Mouse (Mus musculus): ENCODE data around the gene 9230112D13Rik. TPM values are rescaled to one million over a fixed set of nuclear protein-coding genes. Genes with fewer than 3 reads are reported as not detected.

The 9230112D13Rik gene
- polyA plus RNA-seq, 1 experiment from 2014 or later, result not detected

- DNase-seq (ENCODE audit: low spot score) (no peak), ATAC-seq (replicated peaks; ENCODE audit: low FRiP score) (no peak)
- Histone ChIP-seq H3K4me1 (replicated peaks; ENCODE audit: control insufficient read depth, insufficient read depth, low read length) (peaks cover 6% of the 10 kb centered on the region), H3K9ac (ENCODE audit: low read length) (no peak overlapping the region), H3K4me2 (ENCODE audit: low read depth, low read length, severe bottlenecking) (no peak overlapping the region), H3K27me3 (ENCODE audit: control insufficient read depth, insufficient read depth, low read length) (no peaks in the 10 kb centered on the region), H3K4me3 (ENCODE audit: low read depth, low read length) (no peak overlapping the region), H3K9me3 (ENCODE audit: control insufficient read depth, low read length) (no peaks in the 10 kb centered on the region), H3K36me3 (ENCODE audit: control insufficient read depth, insufficient read depth, low read length) (no peaks in the 10 kb centered on the region), H3K27ac (ENCODE audit: low read depth, low read length) (no peak overlapping the region)
- WGBS, result 67% methylated on average over 7 of the region's 7 CpGs
Observed at GRCm38 (mm10) chr14:34508842-34509439, 13.7 kb downstream of the 9230112D13Rik start.

DNA sequence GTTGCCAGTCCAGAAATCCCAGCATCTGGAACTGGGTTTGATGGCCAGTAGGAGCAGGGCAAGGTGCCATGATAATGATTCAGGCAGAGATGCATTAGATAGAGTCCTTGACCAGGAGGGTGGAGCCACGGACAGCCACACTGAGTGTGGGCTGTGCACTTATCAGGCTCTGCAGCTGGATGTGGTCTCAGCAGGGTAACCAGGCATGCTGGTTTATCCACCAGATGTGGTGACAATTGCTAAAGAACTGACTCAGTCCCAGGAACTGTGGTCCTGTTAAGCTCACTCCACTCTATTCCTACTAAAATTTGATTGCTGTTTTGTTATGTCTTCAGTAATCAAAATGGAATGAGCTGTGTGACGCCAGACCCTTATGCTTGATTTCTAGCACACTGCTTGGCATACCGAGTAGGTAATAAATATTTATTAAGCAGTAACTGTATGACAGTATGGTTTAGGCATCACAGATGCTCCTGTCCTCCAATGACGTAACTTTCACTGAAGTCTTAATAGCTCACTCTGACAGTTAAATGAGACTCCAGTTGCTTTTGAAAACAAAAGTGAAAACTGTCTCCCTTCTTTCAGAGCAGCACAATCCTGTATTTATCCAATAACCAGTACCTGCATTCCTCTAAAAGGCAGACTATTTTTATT, 14.3 kb downstream of the 9230112D13Rik start:
- peaks cover 8% of the 10 kb centered on the region for H3K4me1 ChIP-seq (replicated peaks; ENCODE audit: control insufficient read depth, insufficient read depth, low read length)
- H3K4me3 ChIP-seq (ENCODE audit: low read depth, low read length), result no peak overlapping the region
- no peak overlapping the region for H3K4me2 ChIP-seq (ENCODE audit: low read depth, low read length, severe bottlenecking)
- 66% methylated on average over 4 of the region's 4 CpGs for WGBS
- DNase-seq (ENCODE audit: low spot score), result no peak
- H3K9me3 ChIP-seq (ENCODE audit: control insufficient read depth, low read length), result no peaks in the 10 kb centered on the region
- peak overlapping the region; percentile 31; the same call in 1 of the 2 replicates for H3K27ac ChIP-seq (ENCODE audit: low read depth, low read length)
- no peaks in the 10 kb centered on the region for H3K27me3 ChIP-seq (ENCODE audit: control insufficient read depth, insufficient read depth, low read length)
- ATAC-seq (replicated peaks; ENCODE audit: low FRiP score), result 0 out of 2 replicates have a peak, but pooled peaks have one; percentile 40
- no peaks in the 10 kb centered on the region for H3K36me3 ChIP-seq (ENCODE audit: control insufficient read depth, insufficient read depth, low read length)
- H3K9ac ChIP-seq (ENCODE audit: low read length), result no peak overlapping the region

DNA sequence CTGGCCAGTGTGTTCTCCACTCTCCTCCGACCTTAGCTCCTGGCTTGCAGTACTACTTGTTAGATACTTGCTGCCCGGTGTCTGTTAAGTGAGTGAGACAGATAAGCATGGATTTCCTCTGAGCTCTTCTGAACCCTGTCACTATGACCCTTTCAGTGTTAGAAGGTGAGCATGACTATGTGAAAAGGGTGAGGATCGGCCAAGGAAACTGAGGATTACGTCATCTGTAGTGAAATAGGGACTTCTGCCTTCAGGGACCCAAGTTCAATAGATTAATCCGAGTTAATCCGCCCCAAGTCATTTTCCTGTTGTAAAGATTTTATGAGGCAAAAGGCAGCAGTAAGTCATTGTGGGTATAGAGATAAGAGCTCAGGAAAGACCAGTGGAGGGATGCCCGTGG, 17.3 kb downstream of the 9230112D13Rik start:
- Histone ChIP-seq H3K4me2 (ENCODE audit: low read depth, low read length, severe bottlenecking) (no peak overlapping the region), H3K4me1 (replicated peaks; ENCODE audit: control insufficient read depth, insufficient read depth, low read length) (peaks cover 8% of the 10 kb centered on the region), H3K27me3 (ENCODE audit: control insufficient read depth, insufficient read depth, low read length) (no peaks in the 10 kb centered on the region), H3K36me3 (ENCODE audit: control insufficient read depth, insufficient read depth, low read length) (no peaks in the 10 kb centered on the region), H3K9me3 (ENCODE audit: control insufficient read depth, low read length) (no peaks in the 10 kb centered on the region), H3K4me3 (ENCODE audit: low read depth, low read length) (no peak overlapping the region), H3K27ac (ENCODE audit: low read depth, low read length) (no peak overlapping the region), H3K9ac (ENCODE audit: low read length) (no peak overlapping the region)
- DNase-seq (ENCODE audit: low spot score) (no peak), ATAC-seq (replicated peaks; ENCODE audit: low FRiP score) (no peak)
- 73% methylated on average over 7 of the region's 7 CpGs for WGBS

- H3K4me2 ChIP-seq (ENCODE audit: low read depth, low read length, severe bottlenecking), result no peak overlapping the region
- no peak for ATAC-seq (replicated peaks; ENCODE audit: low FRiP score)
- no peaks in the 10 kb centered on the region for H3K9me3 ChIP-seq (ENCODE audit: control insufficient read depth, low read length)
- no peak overlapping the region for H3K9ac ChIP-seq (ENCODE audit: low read length)
- no peak for DNase-seq (ENCODE audit: low spot score)
- peaks cover 14% of the 10 kb centered on the region for H3K4me1 ChIP-seq (replicated peaks; ENCODE audit: control insufficient read depth, insufficient read depth, low read length)
- WGBS, result 87% methylated on average over 5 of the region's 5 CpGs
- H3K36me3 ChIP-seq (ENCODE audit: control insufficient read depth, insufficient read depth, low read length), result no peaks in the 10 kb centered on the region
- H3K27ac ChIP-seq (ENCODE audit: low read depth, low read length), result no peak overlapping the region
- no peak overlapping the region for H3K4me3 ChIP-seq (ENCODE audit: low read depth, low read length)
- no peaks in the 10 kb centered on the region for H3K27me3 ChIP-seq (ENCODE audit: control insufficient read depth, insufficient read depth, low read length)
Observed at GRCm38 (mm10) chr14:34504377-34504776, 18.2 kb downstream of the 9230112D13Rik start.

GRCm38 (mm10) chr14:34503759-34504158, 18.8 kb downstream of the 9230112D13Rik start:
- Histone ChIP-seq H3K27me3 (ENCODE audit: control insufficient read depth, insufficient read depth, low read length) (no peaks in the 10 kb centered on the region), H3K4me1 (replicated peaks; ENCODE audit: control insufficient read depth, insufficient read depth, low read length) (peaks cover 13% of the 10 kb centered on the region), H3K4me3 (ENCODE audit: low read depth, low read length) (no peak overlapping the region), H3K9ac (ENCODE audit: low read length) (peak overlapping the region; percentile 21; the same call in 1 of the 2 replicates), H3K36me3 (ENCODE audit: control insufficient read depth, insufficient read depth, low read length) (no peaks in the 10 kb centered on the region), H3K27ac (ENCODE audit: low read depth, low read length) (no peak overlapping the region), H3K9me3 (ENCODE audit: control insufficient read depth, low read length) (no peaks in the 10 kb centered on the region), H3K4me2 (ENCODE audit: low read depth, low read length, severe bottlenecking) (peak overlapping the region; percentile 72; the same call in 1 of the 2 replicates)
- no peak for DNase-seq (ENCODE audit: low spot score)
- WGBS, result 37% methylated on average over 6 of the region's 6 CpGs
- no peak for ATAC-seq (replicated peaks; ENCODE audit: low FRiP score)

DNA sequence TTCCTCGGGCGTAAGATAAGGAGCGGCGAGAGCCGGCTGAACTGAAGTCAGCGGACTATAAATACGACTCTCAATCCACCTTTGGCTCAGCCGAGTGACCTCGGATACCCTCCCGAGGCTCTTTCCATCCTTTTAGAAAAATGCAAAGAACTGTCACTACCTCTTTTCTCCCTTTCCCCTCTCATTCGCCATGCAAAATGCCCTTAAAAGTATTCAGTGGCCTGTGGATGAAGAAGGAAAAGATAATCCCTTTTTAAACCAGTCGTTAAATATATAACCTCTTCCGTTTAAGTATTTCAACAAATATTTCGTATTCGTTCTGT, 19.3 kb downstream of the 9230112D13Rik start, which contains the start of gene Bmpr1a:
Gene Bmpr1a (minus strand): TSS at position 17 of the 323 bp plus-strand sequence.
- Histone ChIP-seq H3K9me3 (ENCODE audit: control insufficient read depth, low read length) (no peaks in the 10 kb centered on the region), H3K4me1 (replicated peaks; ENCODE audit: control insufficient read depth, insufficient read depth, low read length) (peaks cover 11% of the 10 kb centered on the region), H3K36me3 (ENCODE audit: control insufficient read depth, insufficient read depth, low read length) (no peaks in the 10 kb centered on the region), H3K27me3 (ENCODE audit: control insufficient read depth, insufficient read depth, low read length) (no peaks in the 10 kb centered on the region), H3K9ac (ENCODE audit: low read length) (peak within 1 kb of the TSS; percentile 99), H3K27ac (ENCODE audit: low read depth, low read length) (peak within 1 kb of the TSS; percentile 90), H3K4me2 (ENCODE audit: low read depth, low read length, severe bottlenecking) (peak within 1 kb of the TSS; percentile 72), H3K4me3 (ENCODE audit: low read depth, low read length) (peak within 1 kb of the TSS; percentile 91)
- ATAC-seq (replicated peaks; ENCODE audit: low FRiP score) (no peak), DNase-seq (ENCODE audit: low spot score) (no peak)
- WGBS, result 9% methylated on average over 15 of the region's 15 CpGs

- Histone ChIP-seq H3K4me3 (ENCODE audit: low read depth, low read length) (peak overlapping the region; percentile 91), H3K4me2 (ENCODE audit: low read depth, low read length, severe bottlenecking) (peak overlapping the region; percentile 72), H3K36me3 (ENCODE audit: control insufficient read depth, insufficient read depth, low read length) (no peaks in the 10 kb centered on the region), H3K27me3 (ENCODE audit: control insufficient read depth, insufficient read depth, low read length) (no peaks in the 10 kb centered on the region), H3K9ac (ENCODE audit: low read length) (peak overlapping the region; percentile 99), H3K9me3 (ENCODE audit: control insufficient read depth, low read length) (no peaks in the 10 kb centered on the region), H3K27ac (ENCODE audit: low read depth, low read length) (peak overlapping the region; percentile 90), H3K4me1 (replicated peaks; ENCODE audit: control insufficient read depth, insufficient read depth, low read length) (peaks cover 8% of the 10 kb centered on the region; the same call in 1 of the 2 replicates)
- under 1% methylated on average over 84 of the region's 115 CpGs for WGBS
- ATAC-seq (replicated peaks; ENCODE audit: low FRiP score) (peak; percentile 92), DNase-seq (ENCODE audit: low spot score) (peak; percentile 97)
Observed at GRCm38 (mm10) chr14:34502475-34503324, 19.9 kb downstream of the 9230112D13Rik start.

- Histone ChIP-seq H3K27me3 (ENCODE audit: control insufficient read depth, insufficient read depth, low read length) (no peaks in the 10 kb centered on the region), H3K36me3 (ENCODE audit: control insufficient read depth, insufficient read depth, low read length) (no peaks in the 10 kb centered on the region), H3K4me2 (ENCODE audit: low read depth, low read length, severe bottlenecking) (peak overlapping the region; percentile 72), H3K27ac (ENCODE audit: low read depth, low read length) (peak overlapping the region; percentile 90), H3K9ac (ENCODE audit: low read length) (peak overlapping the region; percentile 99), H3K4me1 (replicated peaks; ENCODE audit: control insufficient read depth, insufficient read depth, low read length) (peaks cover 8% of the 10 kb centered on the region; the same call in 1 of the 2 replicates), H3K4me3 (ENCODE audit: low read depth, low read length) (peak overlapping the region; percentile 91), H3K9me3 (ENCODE audit: control insufficient read depth, low read length) (no peaks in the 10 kb centered on the region)
- ATAC-seq (replicated peaks; ENCODE audit: low FRiP score) (peak; percentile 55), DNase-seq (ENCODE audit: low spot score) (peak; percentile 80)
- under 1% methylated on average over 65 of the region's 77 CpGs for WGBS
Observed at GRCm38 (mm10) chr14:34501804-34502474, 20.7 kb downstream of the 9230112D13Rik start.
